Comparison of ENCODE assay signal across 23 mouse cellular contexts in genomic region chr12:32451226-32451625, GRCm38 (mm10).
DNase-seq lines count a peak whose midpoint lies in the region; TF ChIP-seq lines count a peak whose summit lies in the region.
"Had no signal": no experiment of that assay in that cellular context is flagged by ENCODE, and none has a peak within 500 bp of the region (broad histone marks: within the 10 kb centered on the region; RNA-seq: fewer than 3 reads in every experiment).

No protein-coding gene starts in this region.

- no peak overlapping the region for H3K4me3 ChIP-seq in lung, adult 2 months (replicated peaks; ENCODE audit: extremely low read depth, low read depth, low read length)
- H3K4me3 ChIP-seq: heart, embryonic 10.5 days; heart, embryonic 15.5 days; intestine, embryonic 15.5 days; left cerebral cortex, adult 2 months; limb, embryonic 13.5 days; midbrain, embryonic 12.5 days; neural tube, embryonic 15.5 days had no signal

- DNase-seq in right cerebral cortex, adult 18-20 months = peak; percentile 11
- DNase-seq in right cerebral cortex, postnatal 10 days (ENCODE audit: low spot score in 2 of 2) = no peak
- peak; percentile 65 for DNase-seq in NIH3T3 (ENCODE audit: low read depth)
- DNase-seq in fibroblast of lung, adult 2 months (ENCODE audit: low read depth) = peak; percentile 40
- no peak for DNase-seq in left cerebral cortex, postnatal 10 days (ENCODE audit: extremely low spot score in 1 of 2, low spot score in 2 of 2)
- DNase-seq in embryo, embryonic 10.5 days (ENCODE audit: low spot score) = no peak
- DNase-seq in lung, adult 2 months = no peak
- DNase-seq: adrenal gland, postnatal 10 days; cerebellum, adult 11-12 months; cerebellum, postnatal 10 days; gastrocnemius, postnatal 25 days; heart, adult 11 months; kidney, adult 8-10 months; kidney, postnatal 4 days; lung, postnatal 36 days; thymus, postnatal 4 days had no signal

- no peak for TF ChIP-seq CTCF in lung, adult 2 months (IDR thresholded peaks at IDR 0.05; ENCODE audit: insufficient read depth, low read length)

- no peak for TF ChIP-seq POLR2A in lung, adult 2 months (IDR thresholded peaks at IDR 0.05; ENCODE audit: borderline replicate concordance, extremely low read depth, low read depth, low read length)

- intact Hi-C loops in left cerebral cortex, postnatal 10 days (cut with DNase I) = no loop called here

- WGBS in lung, adult 2 months = 59% methylated on average over 1 of the region's 1 CpGs

- no peaks in the 10 kb centered on the region for H3K4me1 ChIP-seq in lung, adult 2 months (ENCODE audit: control insufficient read depth, insufficient read depth, low read length)
- H3K4me1 ChIP-seq: heart, embryonic 10.5 days; intestine, embryonic 15.5 days; limb, embryonic 13.5 days; midbrain, embryonic 12.5 days; neural tube, embryonic 15.5 days had no signal

Comparison
In these comparisons a context has a peak if more than half of its experiments do, and no peak if none do; other contexts are left out.
1. DNase-seq: peak in right cerebral cortex, adult 18-20 months (single experiment), NIH3T3 (single experiment) and fibroblast of lung, adult 2 months (single experiment); none in right cerebral cortex, postnatal 10 days (0 of 2), left cerebral cortex, postnatal 10 days (0 of 2), embryo, embryonic 10.5 days (single experiment) and lung, adult 2 months (single experiment).